19 mouse cellular contexts compared by ENCODE assay signal in genomic region chr2:94001411-94001810, GRCm38 (mm10). TPM values are rescaled to one million over a fixed set of nuclear protein-coding genes. Genes with fewer than 3 reads are reported as not detected.
DNase-seq lines count a peak whose midpoint lies in the region; ATAC-seq and TF ChIP-seq lines count a peak whose summit lies in the region.
"Had no signal": no experiment of that assay in that cellular context is flagged by ENCODE, and none has a peak within 500 bp of the region (broad histone marks: within the 10 kb centered on the region; RNA-seq: fewer than 3 reads in every experiment).

No protein-coding gene starts in this region.

- H3K9me3 ChIP-seq in embryonic facial prominence, embryonic 12.5 days: no peaks in the 10 kb centered on the region
- no peaks in the 10 kb centered on the region for H3K9me3 ChIP-seq in embryonic facial prominence, embryonic 10.5 days
- no peaks in the 10 kb centered on the region for H3K9me3 ChIP-seq in E14TG2a.4 (ENCODE audit: low read length)
- H3K9me3 ChIP-seq: limb, embryonic 15.5 days; midbrain, embryonic 15.5 days had no signal

- DNase-seq in embryonic facial prominence, embryonic 10.5 days (ENCODE audit: low spot score): no peak
- peak; percentile 24 for DNase-seq in kidney, adult 18-20 months
- DNase-seq in kidney, postnatal 36 days: peak; percentile 37 to 49
- no peak for DNase-seq in cerebellum, postnatal 10 days
- no peak for DNase-seq in gastrocnemius, adult 2 months
- DNase-seq: cerebellum, adult 9-11 months; right cerebral cortex, postnatal 25 days; thymus, adult 2 months had no signal

- no peaks in the 10 kb centered on the region for H3K4me1 ChIP-seq in embryonic facial prominence, embryonic 12.5 days
- no peaks in the 10 kb centered on the region for H3K4me1 ChIP-seq in embryonic facial prominence, embryonic 10.5 days
- H3K4me1 ChIP-seq in E14TG2a.4 (replicated peaks; ENCODE audit: low read depth, low read length): peaks cover 16% of the 10 kb centered on the region
- H3K4me1 ChIP-seq: limb, embryonic 15.5 days; midbrain, embryonic 15.5 days had no signal

- no peak overlapping the region for H3K9ac ChIP-seq in embryonic facial prominence, embryonic 12.5 days
- H3K9ac ChIP-seq: limb, embryonic 15.5 days; midbrain, embryonic 15.5 days had no signal

- no peaks in the 10 kb centered on the region for H3K27me3 ChIP-seq in embryonic facial prominence, embryonic 12.5 days
- H3K27me3 ChIP-seq in embryonic facial prominence, embryonic 10.5 days (replicated peaks; ENCODE audit: low read depth, poor library complexity, severe bottlenecking): no peaks in the 10 kb centered on the region
- H3K27me3 ChIP-seq in E14TG2a.4 (ENCODE audit: insufficient read depth, low read length): no peaks in the 10 kb centered on the region
- H3K27me3 ChIP-seq: limb, embryonic 15.5 days; midbrain, embryonic 15.5 days had no signal

- no peak overlapping the region for H3K27ac ChIP-seq in embryonic facial prominence, embryonic 12.5 days
- H3K27ac ChIP-seq in embryonic facial prominence, embryonic 10.5 days (replicated peaks): no peak overlapping the region
- H3K27ac ChIP-seq in gastrocnemius, adult 2 months: no peak overlapping the region
- H3K27ac ChIP-seq: limb, embryonic 15.5 days; macrophage; midbrain, embryonic 15.5 days had no signal

- no peak overlapping the region for H3K4me2 ChIP-seq in embryonic facial prominence, embryonic 12.5 days (replicated peaks)
- H3K4me2 ChIP-seq: limb, embryonic 15.5 days; midbrain, embryonic 15.5 days had no signal

- peaks cover 56% of the 10 kb centered on the region for H3K36me3 ChIP-seq in embryonic facial prominence, embryonic 12.5 days
- peaks cover 97% of the 10 kb centered on the region for H3K36me3 ChIP-seq in embryonic facial prominence, embryonic 10.5 days (replicated peaks)
- peaks cover 90% of the 10 kb centered on the region for H3K36me3 ChIP-seq in E14TG2a.4 (ENCODE audit: insufficient read depth, low read length)

- TF ChIP-seq CTCF in E14TG2a.4 (conservative IDR thresholded peaks at IDR 0.05; ENCODE audit: low read length): no peak
- no peak for TF ChIP-seq CTCF in gastrocnemius, adult 2 months (IDR thresholded peaks at IDR 0.05)

- no peak overlapping the region for H3K4me3 ChIP-seq in embryonic facial prominence, embryonic 12.5 days
- H3K4me3 ChIP-seq in embryonic facial prominence, embryonic 10.5 days: no peak overlapping the region
- peak overlapping the region; percentile 43 for H3K4me3 ChIP-seq in E14TG2a.4 (replicated peaks; ENCODE audit: low read length)
- H3K4me3 ChIP-seq in gastrocnemius, adult 2 months: no peak overlapping the region
- H3K4me3 ChIP-seq: limb, embryonic 15.5 days; midbrain, embryonic 15.5 days had no signal

- ATAC-seq in embryonic facial prominence, embryonic 12.5 days (ENCODE audit: insufficient number of reproducible peaks, insufficient read depth, low FRiP score, low TSS enrichment): peak; percentile 52; the same call in 1 of the 2 replicates
- no peak for ATAC-seq in megakaryocyte-erythroid progenitor cell, adult 5-6 weeks (replicated peaks; ENCODE audit: low FRiP score, low TSS enrichment, poor library complexity, severe bottlenecking)
- ATAC-seq: inflammation-experienced regulatory T-cells, adult 6 months had no signal

- 81% methylated on average over 6 of the region's 6 CpGs for WGBS in embryonic facial prominence, embryonic 12.5 days
- 77% methylated on average over 6 of the region's 6 CpGs for WGBS in embryonic facial prominence, embryonic 10.5 days

- intact Hi-C loops in gastrocnemius, adult 2 months (cut with DNase I): no loop called here

RNA-seq across cellular contexts. Expression of gene Gm27027, which starts 5.3 kb away (rescaled TPM):
- not detected in 2 replicates for polyA plus RNA-seq in embryonic facial prominence, embryonic 12.5 days (2016; fragmentation: Nextera tagmentation; extraction: Ambion mirVana)
- polyA plus RNA-seq in embryonic facial prominence, embryonic 10.5 days (2016; fragmentation: Nextera tagmentation; extraction: Ambion mirVana): not detected in 2 replicates
- not detected in 2 replicates for total RNA-seq in megakaryocyte-erythroid progenitor cell, adult 5-6 weeks (2014; fragmentation: Nextera tagmentation)
- not detected in 2 replicates for total RNA-seq in megakaryocyte-erythroid progenitor cell, adult 5-6 weeks (2017)
- not detected for total RNA-seq in gastrocnemius, adult 2 months (2021)
- total RNA-seq: gastrocnemius, postnatal 4 days; heart, postnatal 36 days; MEL had no signal
- polyA plus RNA-seq: inflammation-experienced regulatory T-cells, adult 6 months; limb, embryonic 15.5 days; macrophage; midbrain, embryonic 15.5 days; neural tube, embryonic 11.5 days; thymus, adult 2 months had no signal

RNA-seq across cellular contexts. Expression of gene Alkbh3, which starts 9.2 kb away (rescaled TPM):
- 65.0 and 74.9 TPM in 2 replicates for polyA plus RNA-seq in embryonic facial prominence, embryonic 12.5 days (2016; fragmentation: Nextera tagmentation; extraction: Ambion mirVana)
- polyA plus RNA-seq in embryonic facial prominence, embryonic 10.5 days (2016; fragmentation: Nextera tagmentation; extraction: Ambion mirVana): 55.5 and 57.0 TPM in 2 replicates
- 86.0 and 122 TPM in 2 replicates for total RNA-seq in megakaryocyte-erythroid progenitor cell, adult 5-6 weeks (2014; fragmentation: Nextera tagmentation)
- total RNA-seq in megakaryocyte-erythroid progenitor cell, adult 5-6 weeks (2017): 31.9 and 36.9 TPM in 2 replicates
- 10 to 100 TPM; 54.8 to 55.7 TPM for total RNA-seq in gastrocnemius, adult 2 months (2021)
- total RNA-seq: MEL had no signal

RNA-seq across cellular contexts. Expression of gene Gm13889, which starts 44.4 kb away (rescaled TPM):
- 6.1 and 8.3 TPM in 2 replicates for polyA plus RNA-seq in embryonic facial prominence, embryonic 12.5 days (2016; fragmentation: Nextera tagmentation; extraction: Ambion mirVana)
- polyA plus RNA-seq in embryonic facial prominence, embryonic 10.5 days (2016; fragmentation: Nextera tagmentation; extraction: Ambion mirVana): 1.9 and 2.4 TPM in 2 replicates
- total RNA-seq in megakaryocyte-erythroid progenitor cell, adult 5-6 weeks (2014; fragmentation: Nextera tagmentation): not detected in 2 replicates
- total RNA-seq in megakaryocyte-erythroid progenitor cell, adult 5-6 weeks (2017): not detected in 2 replicates
- 1 to 10 TPM; 4.1 to 6.1 TPM for total RNA-seq in gastrocnemius, adult 2 months (2021)
- total RNA-seq: MEL had no signal
- polyA plus RNA-seq: inflammation-experienced regulatory T-cells, adult 6 months; macrophage had no signal

Comparison
In these comparisons a context has a peak if more than half of its experiments do, and no peak if none do; other contexts are left out.
1. DNase-seq: peak in kidney, adult 18-20 months (single experiment) and kidney, postnatal 36 days (2 of 2); none in embryonic facial prominence, embryonic 10.5 days (single experiment), cerebellum, postnatal 10 days (0 of 2) and gastrocnemius, adult 2 months (single experiment).
2. RNA of gene Gm13889, which starts 44.4 kb away (total RNA-seq): 4.1 to 6.1 TPM in gastrocnemius, adult 2 months; not detected in megakaryocyte-erythroid progenitor cell, adult 5-6 weeks; every median in the first group is over 4 times any median in the second.